Mouse (Mus musculus) hindbrain, postnatal 0 days (tissue): ENCODE data around the gene Flrt1. TPM values are rescaled to one million over a fixed set of nuclear protein-coding genes. Genes with fewer than 3 reads are reported as not detected.
A peak's percentile ranks its signal among the peaks of the same experiment; 100 is the strongest.

Source experiments
- ATAC-seq: fragments of 200-750 bp; cut with Nextera tagmentation; 2 replicates; pipeline ENCODE4 v1.8.0; 2017; ENCODE audit warnings: mild to moderate bottlenecking, moderate TSS enrichment, moderate library complexity
- DNase-seq: peaks from one replicate; pipeline ENCODE4 v3.0.0-alpha.2; 2015; ENCODE audit warnings: low spot score
- H3K27ac ChIP-seq: fragments of 300-500 bp; sonication (generic); 2 replicates; pipeline ENCODE4 v1.5.1; 2014; ENCODE audit warnings: mild to moderate bottlenecking
- H3K27me3 ChIP-seq: fragments of 300-500 bp; sonication (generic); 2 replicates; pipeline ENCODE4 v1.6.1; 2014; ENCODE audit warnings: low read length, mixed read lengths; ENCODE audit not compliant: insufficient read depth
- H3K36me3 ChIP-seq: fragments of 300-500 bp; sonication (generic); 2 replicates; pipeline ENCODE4 v1.6.1; 2014; ENCODE audit warnings: low read length, mixed read lengths; ENCODE audit not compliant: insufficient read depth
- H3K4me1 ChIP-seq: fragments of 300-500 bp; sonication (generic); 2 replicates; pipeline ENCODE4 v1.6.1; 2014; ENCODE audit warnings: antibody characterized with exemption, low read length, mixed read lengths; ENCODE audit not compliant: insufficient read depth
- H3K4me2 ChIP-seq: fragments of 300-500 bp; sonication (generic); 2 replicates; pipeline ENCODE4 v1.6.1; 2014; ENCODE audit warnings: low read depth, mild to moderate bottlenecking, low read length, moderate library complexity, mixed read lengths
- H3K4me3 ChIP-seq: fragments of 300-500 bp; sonication (generic); 2 replicates; pipeline ENCODE4 v1.5.1; 2014; ENCODE audit warnings: low read length
- H3K9ac ChIP-seq: fragments of 300-500 bp; sonication (generic); replicated peaks from 2 replicates; pipeline ENCODE4 v1.6.1; 2014; ENCODE audit warnings: mild to moderate bottlenecking, low read length, moderate library complexity, mixed read lengths
- H3K9me3 ChIP-seq: fragments of 300-500 bp; sonication (generic); 2 replicates; pipeline ENCODE4 v1.6.1; 2016; ENCODE audit warnings: low read length, mixed read lengths
- CTCF ChIP-seq: IDR thresholded peaks from 2 replicates; pipeline ENCODE4 v1.5.1; 2016; ENCODE audit warnings: antibody characterized with exemption, control low read depth, low read depth
- WGBS: fragments of 180-500 bp; shearing (Covaris S2); extraction: QIAGEN DNeasy Blood & Tissue Kit; methylation state at CpG from one replicate; pipeline ENCODE4 v1.1.7; 2014; 5-methylcytosine and 5-hydroxymethylcytosine counted together
- polyA plus RNA-seq: library from polyadenylated mRNA; unstranded; fragments of >200 nt; fragmentation: Nextera tagmentation; extraction: Ambion mirVana; gene quantifications from 2 replicates; pipeline ENCODE4 v1.2.1, GENCODE M21; 2015
- total RNA-seq: library from RNA; depleted of rRNA; stranded (reverse); fragments of >200 nt; gene quantifications from 2 replicates; pipeline ENCODE4 v1.2.3, GENCODE M21; 2014

The Flrt1 gene
- total and polyA plus RNA-seq, 2 experiments from 2014 or later, result 8.1 to 10.1 TPM

DNA sequence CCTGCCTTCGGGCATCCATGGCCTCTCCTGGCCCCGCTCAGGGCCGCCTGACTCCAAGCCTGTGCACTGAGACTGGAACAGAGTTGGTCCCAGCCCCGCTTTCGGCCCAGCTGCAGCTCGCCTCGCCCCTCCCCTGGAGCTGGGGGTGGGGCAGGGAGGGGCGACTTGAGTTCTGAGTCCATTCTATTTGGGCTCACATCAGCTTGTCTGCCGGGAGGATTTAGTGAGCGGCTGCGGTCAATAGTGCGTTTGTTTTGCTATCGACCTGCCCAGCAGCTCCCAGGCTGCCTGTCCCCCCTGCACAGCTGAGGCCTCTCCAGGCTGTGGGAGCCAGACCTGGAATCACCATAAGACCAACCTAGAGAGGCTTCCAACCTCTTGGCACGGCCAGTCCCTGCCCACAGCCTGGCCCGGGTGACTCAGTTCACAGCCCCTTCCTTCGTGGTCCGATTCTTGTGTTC, 29.1 kb upstream of the Flrt1 start:
- Histone ChIP-seq H3K4me3 (no peak overlapping the region), H3K4me1 (peaks cover 34% of the 10 kb centered on the region), H3K4me2 (no peak overlapping the region), H3K36me3 (no peaks in the 10 kb centered on the region), H3K9ac (no peak overlapping the region), H3K27ac (peak overlapping the region; percentile 22; the same call in 1 of the 2 replicates), H3K9me3 (no peaks in the 10 kb centered on the region), H3K27me3 (0 out of 2 replicates have a peak, but pooled peaks cover 3% of the 10 kb centered on the region)
- DNase-seq (no peak), ATAC-seq (peak; percentile 46; the same call in 1 of the 2 replicates)
- no peak for TF ChIP-seq CTCF
- WGBS, result 22% methylated on average over 17 of the region's 17 CpGs

DNA sequence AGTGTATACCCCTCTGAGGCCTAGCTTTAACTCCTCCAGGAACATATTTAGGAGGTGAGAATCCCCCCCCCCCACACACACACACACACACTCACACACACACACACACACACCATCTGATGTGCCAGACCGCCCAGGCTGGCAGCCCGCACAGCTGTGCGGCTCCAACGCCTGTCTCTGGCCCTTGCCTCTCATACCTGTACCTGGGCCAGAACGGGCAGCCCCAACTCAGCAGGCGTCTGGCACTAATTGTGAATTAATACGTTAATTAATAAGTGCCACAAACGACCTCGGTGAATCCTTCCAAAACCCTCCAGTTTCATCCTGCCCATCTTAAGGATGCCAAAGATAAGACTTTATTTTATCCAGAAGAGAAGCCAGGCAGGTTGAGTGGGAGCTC, 27.9 kb upstream of the Flrt1 start:
- H3K4me2 ChIP-seq, result no peak overlapping the region
- H3K4me1 ChIP-seq, result peaks cover 42% of the 10 kb centered on the region
- no peaks in the 10 kb centered on the region for H3K27me3 ChIP-seq
- no peak overlapping the region for H3K9ac ChIP-seq
- DNase-seq, result no peak
- no peak for TF ChIP-seq CTCF
- no peak overlapping the region for H3K4me3 ChIP-seq
- H3K9me3 ChIP-seq, result no peaks in the 10 kb centered on the region
- no peaks in the 10 kb centered on the region for H3K36me3 ChIP-seq
- no peak overlapping the region for H3K27ac ChIP-seq
- ATAC-seq, result no peak
- 49% methylated on average over 9 of the region's 9 CpGs for WGBS

DNA sequence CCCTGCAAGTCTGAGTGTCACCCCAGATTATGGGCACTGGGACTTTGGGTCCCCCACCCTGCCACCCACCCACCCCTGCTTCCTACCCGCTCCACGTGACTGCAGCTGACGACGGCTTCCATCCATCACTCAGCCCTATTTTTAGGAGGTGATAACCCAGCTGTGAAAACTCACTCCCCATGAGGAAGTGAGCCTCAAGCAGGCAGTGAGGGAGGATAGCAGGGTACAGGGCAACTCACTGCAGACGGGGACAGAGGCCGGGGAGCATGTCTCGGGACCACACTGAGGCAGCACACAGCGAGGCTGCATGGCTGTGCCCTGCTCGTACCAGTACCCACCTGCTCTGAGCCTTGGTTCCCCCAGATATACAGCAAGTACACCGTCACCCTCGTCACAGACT, 24.8 kb upstream of the Flrt1 start:
- Histone ChIP-seq H3K9ac (no peak overlapping the region), H3K27me3 (no peaks in the 10 kb centered on the region), H3K27ac (no peak overlapping the region), H3K4me1 (peaks cover 26% of the 10 kb centered on the region), H3K4me3 (no peak overlapping the region), H3K36me3 (no peaks in the 10 kb centered on the region), H3K4me2 (no peak overlapping the region), H3K9me3 (no peaks in the 10 kb centered on the region)
- ATAC-seq (no peak), DNase-seq (no peak)
- TF ChIP-seq CTCF, result no peak
- WGBS, result 79% methylated on average over 11 of the region's 11 CpGs

DNA sequence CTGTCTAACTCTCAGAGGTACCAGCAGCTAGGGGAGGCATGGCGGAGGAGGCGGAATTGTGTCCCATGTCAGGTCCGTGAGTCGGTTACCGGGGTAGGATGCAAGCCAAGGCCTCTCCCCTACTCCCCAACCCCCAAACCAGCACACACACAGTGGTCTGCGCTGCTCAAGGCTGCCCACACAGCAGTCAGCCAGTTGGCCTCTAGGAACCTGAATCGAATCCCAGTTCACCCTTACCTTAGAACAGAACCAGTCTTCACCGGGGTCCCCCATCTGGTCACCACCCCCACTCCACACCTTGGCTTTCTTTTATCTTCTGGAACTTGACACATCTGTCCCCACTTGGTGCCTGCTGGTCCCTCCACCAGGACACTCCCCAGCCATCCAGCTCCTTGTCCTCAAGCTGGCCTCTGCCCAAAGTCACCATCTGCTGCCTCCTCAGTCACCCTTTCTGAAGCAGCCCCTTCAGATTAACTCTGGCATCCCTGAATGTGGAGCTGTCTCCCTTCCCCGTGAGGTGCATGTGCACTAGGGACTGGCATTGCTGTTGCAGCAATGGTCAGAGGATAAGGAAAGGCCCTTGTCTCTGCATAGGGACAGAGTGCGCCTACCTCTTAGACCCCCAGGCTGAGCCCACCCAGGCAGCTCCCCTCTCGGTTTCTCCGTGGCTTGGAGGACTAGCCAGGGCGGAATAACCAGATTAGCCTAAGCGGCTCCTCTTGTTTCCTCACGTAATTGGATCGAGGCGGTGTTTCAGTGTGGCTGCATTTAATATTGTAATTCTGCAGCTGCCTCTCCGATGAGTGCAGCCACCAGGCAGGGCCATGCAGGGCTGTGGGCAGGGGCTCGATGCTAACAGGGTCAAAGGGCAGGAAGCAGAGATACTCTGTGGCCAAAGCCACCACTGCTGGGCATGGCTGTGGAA, 23.3 kb upstream of the Flrt1 start:
- Histone ChIP-seq H3K9ac (0 out of 2 replicates have a peak overlapping the region, but pooled peaks have one; percentile 13), H3K9me3 (no peaks in the 10 kb centered on the region), H3K36me3 (no peaks in the 10 kb centered on the region), H3K4me2 (no peak overlapping the region), H3K27ac (no peak overlapping the region), H3K4me1 (peaks cover 15% of the 10 kb centered on the region), H3K4me3 (no peak overlapping the region), H3K27me3 (no peaks in the 10 kb centered on the region)
- ATAC-seq (peak; percentile 38), DNase-seq (peak; percentile 75)
- 38% methylated on average over 19 of the region's 19 CpGs for WGBS
- no peak for TF ChIP-seq CTCF

DNA sequence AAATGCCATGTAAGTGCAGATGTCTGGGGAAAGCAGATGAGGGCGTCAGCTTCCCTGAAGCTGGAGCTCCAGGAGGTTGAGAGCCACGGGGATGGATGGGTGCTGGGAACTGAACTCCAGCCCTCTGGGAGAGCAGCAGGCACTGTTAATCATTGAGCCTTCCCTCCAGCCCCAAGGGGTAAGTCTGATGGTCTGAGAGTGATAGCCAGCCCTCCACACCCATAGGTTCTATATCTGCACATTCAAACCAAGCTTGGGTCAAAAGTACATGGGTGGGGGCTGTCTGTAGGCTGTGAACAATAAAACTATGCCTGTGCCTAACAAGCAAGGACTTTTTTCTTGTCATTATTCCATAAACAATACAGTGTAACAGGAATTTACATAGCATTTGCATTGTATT, 21.4 kb upstream of the Flrt1 start:
- 78% methylated on average over 2 of the region's 2 CpGs for WGBS
- H3K9me3 ChIP-seq, result no peaks in the 10 kb centered on the region
- ATAC-seq (no peak), DNase-seq (no peak)
- H3K9ac ChIP-seq, result no peak overlapping the region
- H3K36me3 ChIP-seq, result no peaks in the 10 kb centered on the region
- no peak for TF ChIP-seq CTCF
- peaks cover 24% of the 10 kb centered on the region for H3K4me1 ChIP-seq
- H3K4me3 ChIP-seq, result no peak overlapping the region
- H3K27me3 ChIP-seq, result no peaks in the 10 kb centered on the region
- no peak overlapping the region for H3K27ac ChIP-seq
- H3K4me2 ChIP-seq, result no peak overlapping the region

DNA sequence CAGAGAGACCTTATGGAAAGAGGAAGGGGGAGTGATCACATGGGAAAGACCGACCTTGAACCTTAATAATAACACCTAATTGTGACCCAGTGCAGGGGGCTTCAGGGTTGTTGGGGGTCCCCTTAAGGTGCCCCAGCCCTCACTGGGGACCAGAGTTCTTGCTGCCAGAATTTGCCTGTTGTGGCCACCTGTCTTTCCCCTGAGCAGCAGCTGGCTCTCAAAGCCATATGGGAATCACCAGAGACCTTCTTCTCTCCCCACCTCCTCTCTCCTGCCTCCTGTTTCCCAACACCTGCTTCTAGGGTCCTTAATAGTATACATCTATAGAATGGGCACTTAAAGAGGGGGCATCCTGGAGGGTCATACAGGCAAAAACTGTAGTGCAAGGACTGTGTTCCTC, 20.7 kb upstream of the Flrt1 start:
- H3K9ac ChIP-seq, result no peak overlapping the region
- ATAC-seq, result no peak
- no peaks in the 10 kb centered on the region for H3K9me3 ChIP-seq
- no peak overlapping the region for H3K4me2 ChIP-seq
- H3K27me3 ChIP-seq, result no peaks in the 10 kb centered on the region
- peaks cover 29% of the 10 kb centered on the region for H3K4me1 ChIP-seq
- TF ChIP-seq CTCF, result no peak
- H3K36me3 ChIP-seq, result no peaks in the 10 kb centered on the region
- H3K27ac ChIP-seq, result no peak overlapping the region
- 77% methylated on average over 1 of the region's 1 CpGs for WGBS
- no peak for DNase-seq
- no peak overlapping the region for H3K4me3 ChIP-seq
